ENCODE assay signal across 8 mouse cellular contexts in genomic region chr4:119816620-119817356, GRCm38 (mm10).
DNase-seq lines count a peak whose midpoint lies in the region; ATAC-seq lines count a peak whose summit lies in the region.
"Had no signal": no experiment of that assay in that cellular context is flagged by ENCODE, and none has a peak within 500 bp of the region (broad histone marks: within the 10 kb centered on the region; RNA-seq: fewer than 3 reads in every experiment).

No protein-coding gene starts in this region.

- peaks cover 14% of the 10 kb centered on the region for H3K4me1 ChIP-seq in midbrain, embryonic 11.5 days (ENCODE audit: control insufficient read depth, insufficient read depth, low read length)
- peaks cover 44% of the 10 kb centered on the region for H3K4me1 ChIP-seq in midbrain, embryonic 10.5 days
- peaks cover 39% of the 10 kb centered on the region for H3K4me1 ChIP-seq in heart, embryonic 12.5 days (replicated peaks)

- peaks cover 8% of the 10 kb centered on the region; the same call in 1 of the 2 replicates for H3K27me3 ChIP-seq in midbrain, embryonic 11.5 days (ENCODE audit: control insufficient read depth, insufficient read depth, low read length)
- peaks cover 56% of the 10 kb centered on the region for H3K27me3 ChIP-seq in midbrain, embryonic 10.5 days (ENCODE audit: low read depth, poor library complexity, severe bottlenecking)
- no peaks in the 10 kb centered on the region for H3K27me3 ChIP-seq in heart, embryonic 12.5 days (replicated peaks)

- no peak overlapping the region for H3K4me3 ChIP-seq in midbrain, embryonic 11.5 days (ENCODE audit: low read depth, low read length)
- no peak overlapping the region for H3K4me3 ChIP-seq in midbrain, embryonic 10.5 days
- no peak overlapping the region for H3K4me3 ChIP-seq in heart, embryonic 12.5 days
- H3K4me3 ChIP-seq: liver, embryonic 13.5 days had no signal

- ATAC-seq in midbrain, embryonic 11.5 days (ENCODE audit: low FRiP score) = peak; percentile 62; the same call in 1 of the 2 replicates
- peak; percentile 73 for ATAC-seq in heart, embryonic 12.5 days (ENCODE audit: insufficient number of reproducible peaks, low FRiP score)
- no peak for ATAC-seq in erythroid progenitor cell, adult 5-6 weeks (replicated peaks; ENCODE audit: low FRiP score, poor library complexity, severe bottlenecking)

- intact Hi-C loops in left cerebral cortex, postnatal 4 days (cut with DNase I) = no loop called here

- WGBS in midbrain, embryonic 11.5 days = 50% methylated on average over 7 of the region's 7 CpGs
- WGBS in midbrain, embryonic 10.5 days = 68% methylated on average over 7 of the region's 7 CpGs
- 31% methylated on average over 7 of the region's 7 CpGs for WGBS in heart, embryonic 12.5 days

- H3K9me3 ChIP-seq in midbrain, embryonic 11.5 days (ENCODE audit: control insufficient read depth, low read length) = no peaks in the 10 kb centered on the region
- no peaks in the 10 kb centered on the region for H3K9me3 ChIP-seq in midbrain, embryonic 10.5 days (replicated peaks)
- H3K9me3 ChIP-seq in heart, embryonic 12.5 days (replicated peaks) = no peaks in the 10 kb centered on the region
- H3K9me3 ChIP-seq: liver, embryonic 13.5 days had no signal

- no peaks in the 10 kb centered on the region for H3K36me3 ChIP-seq in midbrain, embryonic 11.5 days (ENCODE audit: control insufficient read depth, insufficient read depth, low read length)
- H3K36me3 ChIP-seq in midbrain, embryonic 10.5 days = no peaks in the 10 kb centered on the region
- no peaks in the 10 kb centered on the region for H3K36me3 ChIP-seq in heart, embryonic 12.5 days
- H3K36me3 ChIP-seq: liver, embryonic 13.5 days had no signal

- no peak overlapping the region for H3K4me2 ChIP-seq in midbrain, embryonic 11.5 days
- H3K4me2 ChIP-seq in heart, embryonic 12.5 days = peak overlapping the region; percentile 90
- H3K4me2 ChIP-seq: liver, embryonic 13.5 days had no signal

- DNase-seq in midbrain, embryonic 11.5 days (ENCODE audit: low spot score, missing footprints) = peak; percentile 90
- DNase-seq in midbrain, embryonic 10.5 days (ENCODE audit: low spot score) = no peak
- peak; percentile 69 for DNase-seq in cerebellum, adult 9-10 months
- peak; percentile 70 for DNase-seq in left cerebral cortex, postnatal 4 days
- DNase-seq in retina, embryonic 14.5 days (ENCODE audit: low spot score) = peak; percentile 53
- DNase-seq: liver, embryonic 13.5 days had no signal

- no peak overlapping the region for H3K27ac ChIP-seq in midbrain, embryonic 11.5 days (ENCODE audit: low read depth, low read length)
- H3K27ac ChIP-seq in midbrain, embryonic 10.5 days (replicated peaks) = no peak overlapping the region
- H3K27ac ChIP-seq in heart, embryonic 12.5 days (ENCODE audit: poor library complexity, severe bottlenecking) = peak overlapping the region; percentile 50
- H3K27ac ChIP-seq: liver, embryonic 13.5 days had no signal

- H3K9ac ChIP-seq in midbrain, embryonic 11.5 days (ENCODE audit: low read length) = no peak overlapping the region
- peak overlapping the region; percentile 56; the same call in 1 of the 2 replicates for H3K9ac ChIP-seq in heart, embryonic 12.5 days
- H3K9ac ChIP-seq: liver, embryonic 13.5 days had no signal
